Mouse (Mus musculus): ENCODE data around the gene Inpp5f. TPM values are rescaled to one million over a fixed set of nuclear protein-coding genes. Genes with fewer than 3 reads are reported as not detected.

Inpp5f gene
- polyA plus RNA-seq, 1 experiment from 2014 or later = 7.2 TPM

- WGBS (ENCODE audit: insufficient replicate concordance) = 65% methylated on average over 11 of the region's 11 CpGs
- TF ChIP-seq CTCF (IDR thresholded peaks at IDR 0.05; ENCODE audit: low read depth) = no peak
- Histone ChIP-seq H3K9me3 (ENCODE audit: low read length) (peaks cover 2% of the 10 kb centered on the region; the same call in 1 of the 2 replicates), H3K9ac (replicated peaks) (no peak overlapping the region), H3K4me1 (ENCODE audit: insufficient read depth) (no peaks in the 10 kb centered on the region), H3K36me3 (replicated peaks; ENCODE audit: insufficient read depth, low read length) (peaks cover 16% of the 10 kb centered on the region; the same call in 1 of the 2 replicates), H3K4me3 (ENCODE audit: low read depth, low read length) (no peak overlapping the region), H3K27me3 (ENCODE audit: insufficient read depth, low read length) (no peaks in the 10 kb centered on the region), H3K27ac (ENCODE audit: low read depth) (no peak overlapping the region), H3K4me2 (ENCODE audit: low read depth, low read length) (no peak overlapping the region)
- ATAC-seq (no peak), DNase-seq (no peak)
These were observed 53.8 kb downstream of the Inpp5f start for GRCm38 (mm10) chr7:128664861-128665377.

- no peak for ATAC-seq
- no peak overlapping the region for H3K4me2 ChIP-seq (ENCODE audit: low read depth, low read length)
- no peak overlapping the region for H3K9ac ChIP-seq (replicated peaks)
- H3K27ac ChIP-seq (ENCODE audit: low read depth) = no peak overlapping the region
- peaks cover 18% of the 10 kb centered on the region; the same call in 1 of the 2 replicates for H3K36me3 ChIP-seq (replicated peaks; ENCODE audit: insufficient read depth, low read length)
- no peak overlapping the region for H3K4me3 ChIP-seq (ENCODE audit: low read depth, low read length)
- WGBS (ENCODE audit: insufficient replicate concordance) = 63% methylated on average over 5 of the region's 5 CpGs
- DNase-seq = no peak
- H3K9me3 ChIP-seq (ENCODE audit: low read length) = peaks cover 2% of the 10 kb centered on the region; the same call in 1 of the 2 replicates
- TF ChIP-seq EP300 (IDR thresholded peaks at IDR 0.05; ENCODE audit: low read depth) = no peak
- H3K4me1 ChIP-seq (ENCODE audit: insufficient read depth) = peaks cover 7% of the 10 kb centered on the region; the same call in 1 of the 2 replicates
- H3K27me3 ChIP-seq (ENCODE audit: insufficient read depth, low read length) = no peaks in the 10 kb centered on the region
These were observed 56.7 kb downstream of the Inpp5f start for GRCm38 (mm10) chr7:128667788-128668187.

DNA sequence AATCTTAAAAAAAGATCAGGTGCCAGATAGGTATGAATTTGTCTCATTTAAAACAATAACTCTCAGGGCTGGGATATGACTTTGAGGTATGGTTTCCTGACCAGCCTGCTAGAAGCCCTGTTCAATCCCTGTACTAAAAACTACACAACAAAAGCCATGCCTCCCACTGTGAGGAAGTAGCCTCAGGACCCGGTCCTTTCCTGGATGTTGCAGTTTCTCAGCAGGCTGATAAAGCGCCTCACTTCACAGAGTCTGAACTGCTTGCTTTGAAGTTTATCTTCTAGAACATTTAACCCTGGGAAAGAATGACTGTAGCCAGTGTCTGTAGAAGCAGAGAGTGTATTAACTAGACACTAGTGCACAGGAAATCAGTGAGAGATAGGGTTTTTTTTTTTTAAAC lies 57.7 kb downstream of the Inpp5f start:
- TF ChIP-seq EP300 (IDR thresholded peaks at IDR 0.05; ENCODE audit: low read depth) = no peak
- Histone ChIP-seq H3K4me3 (ENCODE audit: low read depth, low read length) (no peak overlapping the region), H3K9me3 (ENCODE audit: low read length) (peaks cover 2% of the 10 kb centered on the region; the same call in 1 of the 2 replicates), H3K4me1 (ENCODE audit: insufficient read depth) (peaks cover 10% of the 10 kb centered on the region; the same call in 1 of the 2 replicates), H3K27me3 (ENCODE audit: insufficient read depth, low read length) (no peaks in the 10 kb centered on the region), H3K4me2 (ENCODE audit: low read depth, low read length) (no peak overlapping the region), H3K36me3 (replicated peaks; ENCODE audit: insufficient read depth, low read length) (peaks cover 18% of the 10 kb centered on the region; the same call in 1 of the 2 replicates), H3K9ac (replicated peaks) (no peak overlapping the region), H3K27ac (ENCODE audit: low read depth) (no peak overlapping the region)
- no peak for ATAC-seq
- DNase-seq = no peak
- WGBS (ENCODE audit: insufficient replicate concordance) = 55% methylated on average over 2 of the region's 2 CpGs

- H3K9me3 ChIP-seq (ENCODE audit: low read length) = no peaks in the 10 kb centered on the region
- peaks cover 14% of the 10 kb centered on the region; the same call in 1 of the 2 replicates for H3K36me3 ChIP-seq (replicated peaks; ENCODE audit: insufficient read depth, low read length)
- H3K4me2 ChIP-seq (ENCODE audit: low read depth, low read length) = peak overlapping the region; percentile 42; the same call in 1 of the 2 replicates
- H3K4me3 ChIP-seq (ENCODE audit: low read depth, low read length) = no peak overlapping the region
- peak; percentile 41 for ATAC-seq
- 32% methylated on average over 8 of the region's 8 CpGs for WGBS (ENCODE audit: insufficient replicate concordance)
- no peak for TF ChIP-seq EP300 (IDR thresholded peaks at IDR 0.05; ENCODE audit: low read depth)
- TF ChIP-seq CTCF (IDR thresholded peaks at IDR 0.05; ENCODE audit: low read depth) = no peak
- no peaks in the 10 kb centered on the region for H3K27me3 ChIP-seq (ENCODE audit: insufficient read depth, low read length)
- no peak for DNase-seq
- peaks cover 10% of the 10 kb centered on the region; the same call in 1 of the 2 replicates for H3K4me1 ChIP-seq (ENCODE audit: insufficient read depth)
- no peak overlapping the region for H3K9ac ChIP-seq (replicated peaks)
- H3K27ac ChIP-seq (ENCODE audit: low read depth) = no peak overlapping the region
These were observed 60.8 kb downstream of the Inpp5f start for GRCm38 (mm10) chr7:128671952-128672351.

GRCm38 (mm10) chr7:128672408-128673010 lies 61.4 kb downstream of the Inpp5f start:
- no peak overlapping the region for H3K27ac ChIP-seq (ENCODE audit: low read depth)
- peaks cover 10% of the 10 kb centered on the region; the same call in 1 of the 2 replicates for H3K4me1 ChIP-seq (ENCODE audit: insufficient read depth)
- 24% methylated on average over 15 of the region's 15 CpGs for WGBS (ENCODE audit: insufficient replicate concordance)

GRCm38 (mm10) chr7:128678546-128678945 lies 67.4 kb downstream of the Inpp5f start:
- Histone ChIP-seq H3K4me3 (ENCODE audit: low read depth, low read length) (no peak overlapping the region), H3K9ac (replicated peaks) (no peak overlapping the region), H3K4me2 (ENCODE audit: low read depth, low read length) (no peak overlapping the region), H3K9me3 (ENCODE audit: low read length) (no peaks in the 10 kb centered on the region), H3K4me1 (ENCODE audit: insufficient read depth) (no peaks in the 10 kb centered on the region), H3K27ac (ENCODE audit: low read depth) (no peak overlapping the region), H3K27me3 (ENCODE audit: insufficient read depth, low read length) (no peaks in the 10 kb centered on the region), H3K36me3 (replicated peaks; ENCODE audit: insufficient read depth, low read length) (peaks cover 9% of the 10 kb centered on the region)
- 73% methylated on average over 3 of the region's 3 CpGs for WGBS (ENCODE audit: insufficient replicate concordance)
- DNase-seq (no peak), ATAC-seq (no peak)
- no peak for TF ChIP-seq EP300 (IDR thresholded peaks at IDR 0.05; ENCODE audit: low read depth)
- TF ChIP-seq CTCF (IDR thresholded peaks at IDR 0.05; ENCODE audit: low read depth) = no peak

More at GRCm38 (mm10) chr7:128672408-128673010, 61.4 kb downstream of the Inpp5f start:
- no peak overlapping the region for H3K4me3 ChIP-seq (ENCODE audit: low read depth, low read length)
- DNase-seq (peak; percentile 32), ATAC-seq (peak; percentile 88)
- H3K9me3 ChIP-seq (ENCODE audit: low read length) = no peaks in the 10 kb centered on the region
- peaks cover 11% of the 10 kb centered on the region for H3K36me3 ChIP-seq (replicated peaks; ENCODE audit: insufficient read depth, low read length)
- no peak overlapping the region for H3K9ac ChIP-seq (replicated peaks)
- peak; percentile 60; the same call in 1 of the 2 replicates for TF ChIP-seq EP300 (IDR thresholded peaks at IDR 0.05; ENCODE audit: low read depth)
- no peak for TF ChIP-seq CTCF (IDR thresholded peaks at IDR 0.05; ENCODE audit: low read depth)
- peak overlapping the region; percentile 42 for H3K4me2 ChIP-seq (ENCODE audit: low read depth, low read length)
- no peaks in the 10 kb centered on the region for H3K27me3 ChIP-seq (ENCODE audit: insufficient read depth, low read length)

Data from liver, postnatal 0 days (tissue).